Mouse (Mus musculus) liver, postnatal 0 days (tissue): ENCODE measurements around the gene Camta1.

Experiments
- CTCF ChIP-seq: sonication (generic); IDR thresholded peaks from 2 replicates; pipeline ENCODE4 v1.5.1; 2016; ENCODE audit warnings: antibody characterized with exemption, low read depth
- EP300 ChIP-seq: IDR thresholded peaks from 2 replicates; pipeline ENCODE4 v1.6.1; 2016; ENCODE audit warnings: antibody characterized with exemption, low read depth, mild to moderate bottlenecking

- TF ChIP-seq CTCF (no peak), EP300 (no peak)
Measured at GRCm38 (mm10) chr4:150887903-150888302, 973.8 kb downstream of the Camta1 start.
